Mouse (Mus musculus): ENCODE data around the gene Prdm2. TPM values are rescaled to one million over a fixed set of nuclear protein-coding genes. Genes with fewer than 3 reads are reported as not detected.
A peak's percentile ranks its signal among the peaks of the same experiment; 100 is the strongest.

The Prdm2 gene
- total RNA-seq (2014; rRNA removed) (16.6 and 23.8 TPM in 2 replicates), polyA plus RNA-seq (2015; fragmentation: Nextera tagmentation; extraction: Ambion mirVana) (10.3 and 11.0 TPM in 2 replicates)

DNA sequence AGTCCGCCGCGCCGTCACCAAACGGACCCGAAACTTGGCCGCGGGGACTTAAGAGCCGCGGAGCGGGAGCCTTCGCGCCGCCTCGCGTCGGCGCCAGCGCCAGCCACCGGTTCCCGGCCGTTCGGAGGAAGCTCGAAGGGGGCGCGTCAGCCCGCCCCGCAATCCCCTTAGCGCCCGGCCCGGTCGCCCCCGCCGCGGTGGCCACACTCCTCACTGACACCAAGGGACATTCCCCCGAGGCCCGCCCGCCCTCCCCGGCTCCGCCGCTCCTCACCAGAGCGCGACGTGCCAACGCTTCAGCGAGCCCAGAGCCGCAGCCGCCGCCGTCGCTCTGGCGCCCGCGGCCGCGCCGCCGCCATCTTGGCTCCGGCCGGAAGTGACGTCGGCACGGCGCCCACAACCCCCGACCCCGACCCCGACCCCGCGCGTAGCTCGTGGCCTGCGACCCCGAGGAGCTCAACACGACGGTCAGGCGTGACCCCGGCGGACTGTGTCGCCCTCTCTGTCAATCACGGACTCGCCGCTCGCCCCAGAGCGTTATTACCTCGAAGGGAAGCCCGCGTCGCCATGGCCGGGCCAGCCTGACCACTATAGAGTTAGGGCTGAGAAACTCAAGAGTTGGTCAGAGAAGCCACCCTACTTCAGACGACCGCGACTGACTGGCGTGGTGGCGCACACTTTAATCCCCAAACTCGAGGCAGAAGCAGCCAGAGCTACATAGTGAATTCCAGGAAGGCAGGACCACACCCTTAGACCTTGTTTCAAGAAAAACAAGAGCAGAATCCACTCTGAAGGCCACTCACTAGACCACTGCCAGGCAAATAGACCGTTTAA lies at the start of gene Prdm2:
Gene Prdm2, minus strand, starts transcription at position 655 of the 834 bp plus-strand sequence.
- TF ChIP-seq CTCF (IDR thresholded peaks at IDR 0.05; ENCODE audit: low read depth) = no peak
- ATAC-seq = peak; percentile 86
- Histone ChIP-seq H3K4me1 (ENCODE audit: insufficient read depth, low read length) (peaks cover 6% of the 10 kb centered on the region; the same call in 1 of the 2 replicates), H3K9me3 (ENCODE audit: low read length) (no peaks in the 10 kb centered on the region), H3K4me2 (ENCODE audit: low read depth, low read length) (peak within 1 kb of the TSS; percentile 73), H3K36me3 (ENCODE audit: insufficient read depth, low read length) (no peaks in the 10 kb centered on the region), H3K9ac (replicated peaks; ENCODE audit: low read length) (peak within 1 kb of the TSS; percentile 96), H3K27me3 (ENCODE audit: insufficient read depth, low read length) (no peaks in the 10 kb centered on the region), H3K4me3 (ENCODE audit: low read length) (peak within 1 kb of the TSS; percentile 86), H3K27ac (peak within 1 kb of the TSS; percentile 92)
- peak; percentile 84 for DNase-seq (ENCODE audit: low spot score)
- WGBS = 5% methylated on average over 94 of the region's 96 CpGs

DNA sequence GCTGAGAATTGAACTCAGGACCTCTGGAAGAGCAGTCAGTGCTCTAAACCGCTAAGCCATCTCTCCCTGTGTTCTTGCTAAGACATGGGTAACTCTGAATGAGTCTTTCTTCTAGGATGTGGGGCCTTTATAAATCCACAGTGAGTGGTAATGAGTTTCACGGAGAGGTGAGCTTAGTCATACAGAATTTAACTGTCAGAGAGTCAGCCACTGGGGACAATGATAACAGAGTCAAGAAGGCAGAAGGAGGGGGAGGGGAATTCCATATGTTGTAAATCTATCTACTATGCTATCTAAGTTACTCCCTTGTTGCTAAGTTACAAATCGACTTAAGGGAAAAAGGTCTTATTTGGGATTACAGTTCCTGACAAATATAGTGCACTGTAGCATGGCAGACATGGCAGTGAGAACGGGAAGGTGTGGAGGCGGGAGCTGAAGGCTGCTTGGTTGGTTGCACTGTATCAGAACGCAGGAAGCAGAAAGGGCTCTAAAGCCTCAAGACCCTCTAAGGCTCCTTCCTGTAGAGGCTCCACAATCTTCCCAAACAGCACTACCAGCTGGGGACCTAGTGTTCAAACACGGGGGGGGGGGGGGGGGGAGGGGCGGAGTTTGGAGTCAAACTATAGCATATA lies 47.0 kb upstream of the Prdm2 start:
- ATAC-seq (no peak), DNase-seq (ENCODE audit: low spot score) (peak; percentile 8)
- 0 out of 2 replicates have a peak, but pooled peaks cover 5% of the 10 kb centered on the region for H3K4me1 ChIP-seq (ENCODE audit: insufficient read depth, low read length)
- H3K27me3 ChIP-seq (ENCODE audit: insufficient read depth, low read length) = no peaks in the 10 kb centered on the region
- TF ChIP-seq CTCF (IDR thresholded peaks at IDR 0.05; ENCODE audit: low read depth) = no peak
- no peaks in the 10 kb centered on the region for H3K36me3 ChIP-seq (ENCODE audit: insufficient read depth, low read length)
- no peak overlapping the region for H3K27ac ChIP-seq
- 44% methylated on average over 7 of the region's 8 CpGs for WGBS
- H3K4me3 ChIP-seq (ENCODE audit: low read length) = no peak overlapping the region
- no peaks in the 10 kb centered on the region for H3K9me3 ChIP-seq (ENCODE audit: low read length)
- no peak overlapping the region for H3K4me2 ChIP-seq (ENCODE audit: low read depth, low read length)
- no peak overlapping the region for H3K9ac ChIP-seq (replicated peaks; ENCODE audit: low read length)

DNA sequence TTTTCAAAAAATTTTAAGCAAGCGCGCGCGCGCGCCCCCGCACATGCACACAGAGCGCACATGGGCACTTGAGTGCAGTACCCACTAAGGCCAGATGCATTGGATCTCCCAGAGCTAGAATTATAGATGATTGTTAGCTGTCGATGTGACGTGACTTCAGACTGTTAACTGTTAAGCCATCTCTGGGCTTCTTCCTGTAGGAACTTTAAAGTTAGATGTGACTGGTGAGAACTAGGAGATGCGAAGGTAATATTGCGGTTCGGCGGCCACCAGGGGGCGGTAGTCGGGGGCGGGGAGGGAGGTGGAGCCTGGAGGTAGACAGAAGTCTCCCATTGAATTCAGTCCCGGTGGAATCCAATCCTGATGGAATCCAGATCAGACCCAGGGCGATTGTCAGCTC lies 45.7 kb upstream of the Prdm2 start:
- Histone ChIP-seq H3K36me3 (ENCODE audit: insufficient read depth, low read length) (no peaks in the 10 kb centered on the region), H3K9ac (replicated peaks; ENCODE audit: low read length) (no peak overlapping the region), H3K4me1 (ENCODE audit: insufficient read depth, low read length) (0 out of 2 replicates have a peak, but pooled peaks cover 5% of the 10 kb centered on the region), H3K27me3 (ENCODE audit: insufficient read depth, low read length) (no peaks in the 10 kb centered on the region), H3K4me3 (ENCODE audit: low read length) (no peak overlapping the region; the same call in 1 of the 2 replicates), H3K9me3 (ENCODE audit: low read length) (no peaks in the 10 kb centered on the region), H3K4me2 (ENCODE audit: low read depth, low read length) (peak overlapping the region; percentile 47), H3K27ac (no peak overlapping the region)
- 40% methylated on average over 19 of the region's 19 CpGs for WGBS
- peak; percentile 75 for TF ChIP-seq CTCF (IDR thresholded peaks at IDR 0.05; ENCODE audit: low read depth)
- ATAC-seq (peak; percentile 66; the same call in 1 of the 2 replicates), DNase-seq (ENCODE audit: low spot score) (peak; percentile 55)

DNA sequence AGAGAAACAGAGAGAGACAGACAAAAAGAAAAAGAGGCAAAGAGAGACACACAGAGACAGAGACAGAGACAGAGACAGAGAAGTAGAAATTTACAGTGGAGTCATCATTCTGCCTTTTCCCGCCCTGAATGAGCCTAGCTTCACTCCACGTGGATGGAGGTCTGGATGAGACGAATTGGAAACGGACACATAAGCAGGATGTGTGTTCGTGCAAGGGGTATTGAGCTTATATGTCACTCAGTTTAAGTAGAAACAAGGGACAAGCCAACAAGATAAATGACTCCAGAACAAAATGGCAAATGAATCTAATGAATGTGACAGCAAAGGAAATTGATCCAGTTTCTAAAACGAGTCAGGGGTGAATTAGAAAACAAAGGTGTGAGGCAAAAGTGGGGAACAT lies 45.2 kb upstream of the Prdm2 start:
- 42% methylated on average over 6 of the region's 6 CpGs for WGBS

DNA sequence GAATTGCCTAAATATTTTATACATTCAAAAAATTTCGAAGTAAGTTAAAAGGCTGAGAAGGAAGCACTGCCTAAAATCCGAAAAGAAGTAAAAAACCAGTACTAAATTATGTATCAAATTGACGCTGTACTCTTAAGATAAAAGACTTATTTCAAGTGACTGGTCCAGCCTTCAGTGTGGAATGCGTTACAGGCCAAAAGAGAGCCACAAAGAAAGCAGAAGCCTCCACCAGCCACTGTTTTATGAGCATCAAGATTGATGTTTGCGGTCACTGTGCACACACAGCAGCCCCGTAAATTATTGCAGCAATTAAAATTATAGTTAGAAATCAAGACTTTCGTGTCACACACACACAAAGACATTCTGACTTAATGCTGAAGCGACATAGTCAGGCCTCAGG lies 42.7 kb upstream of the Prdm2 start:
- 82% methylated on average over 8 of the region's 8 CpGs for WGBS
- TF ChIP-seq CTCF (IDR thresholded peaks at IDR 0.05; ENCODE audit: low read depth) = no peak
- Histone ChIP-seq H3K9me3 (ENCODE audit: low read length) (no peaks in the 10 kb centered on the region), H3K27me3 (ENCODE audit: insufficient read depth, low read length) (no peaks in the 10 kb centered on the region), H3K4me1 (ENCODE audit: insufficient read depth, low read length) (0 out of 2 replicates have a peak, but pooled peaks cover 5% of the 10 kb centered on the region), H3K36me3 (ENCODE audit: insufficient read depth, low read length) (no peaks in the 10 kb centered on the region), H3K27ac (no peak overlapping the region), H3K4me3 (ENCODE audit: low read length) (no peak overlapping the region), H3K4me2 (ENCODE audit: low read depth, low read length) (no peak overlapping the region), H3K9ac (replicated peaks; ENCODE audit: low read length) (no peak overlapping the region)
- ATAC-seq (no peak), DNase-seq (ENCODE audit: low spot score) (no peak)

More for the DNA sequence above, 45.2 kb upstream of the Prdm2 start:
- ATAC-seq (no peak), DNase-seq (ENCODE audit: low spot score) (no peak)
- no peak overlapping the region for H3K4me3 ChIP-seq (ENCODE audit: low read length)
- H3K4me2 ChIP-seq (ENCODE audit: low read depth, low read length) = peak overlapping the region; percentile 47; the same call in 1 of the 2 replicates
- H3K9ac ChIP-seq (replicated peaks; ENCODE audit: low read length) = no peak overlapping the region
- H3K27ac ChIP-seq = no peak overlapping the region
- no peaks in the 10 kb centered on the region for H3K9me3 ChIP-seq (ENCODE audit: low read length)
- no peak for TF ChIP-seq CTCF (IDR thresholded peaks at IDR 0.05; ENCODE audit: low read depth)
- no peaks in the 10 kb centered on the region for H3K27me3 ChIP-seq (ENCODE audit: insufficient read depth, low read length)
- no peaks in the 10 kb centered on the region for H3K36me3 ChIP-seq (ENCODE audit: insufficient read depth, low read length)
- 0 out of 2 replicates have a peak, but pooled peaks cover 5% of the 10 kb centered on the region for H3K4me1 ChIP-seq (ENCODE audit: insufficient read depth, low read length)

DNA sequence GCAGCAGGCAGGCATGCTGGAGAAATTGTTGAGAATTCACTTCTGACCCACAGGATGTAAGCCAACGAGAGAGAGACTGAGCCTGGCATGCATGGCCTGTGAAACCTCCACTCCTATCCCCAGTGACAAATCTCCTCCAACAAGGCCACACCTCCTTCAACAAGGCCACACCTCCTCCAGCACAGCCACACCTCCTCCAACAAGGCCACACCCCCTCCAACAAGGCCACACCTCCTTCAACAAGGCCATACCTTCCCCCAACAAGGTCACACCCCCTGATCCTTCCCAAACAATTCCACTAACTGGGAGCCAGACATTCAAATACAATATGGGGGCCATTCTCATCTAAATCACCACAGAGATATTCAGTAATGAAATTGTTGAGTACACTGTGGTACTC lies 40.6 kb upstream of the Prdm2 start:
- no peak overlapping the region for H3K9ac ChIP-seq (replicated peaks; ENCODE audit: low read length)
- H3K4me2 ChIP-seq (ENCODE audit: low read depth, low read length) = no peak overlapping the region
- H3K9me3 ChIP-seq (ENCODE audit: low read length) = no peaks in the 10 kb centered on the region
- TF ChIP-seq CTCF (IDR thresholded peaks at IDR 0.05; ENCODE audit: low read depth) = no peak
- H3K36me3 ChIP-seq (ENCODE audit: insufficient read depth, low read length) = no peaks in the 10 kb centered on the region
- no peaks in the 10 kb centered on the region for H3K27me3 ChIP-seq (ENCODE audit: insufficient read depth, low read length)
- no peak overlapping the region for H3K4me3 ChIP-seq (ENCODE audit: low read length)
- no peak overlapping the region for H3K27ac ChIP-seq
- H3K4me1 ChIP-seq (ENCODE audit: insufficient read depth, low read length) = 0 out of 2 replicates have a peak, but pooled peaks cover 3% of the 10 kb centered on the region
- WGBS = 82% methylated on average over 1 of the region's 1 CpGs
- DNase-seq (ENCODE audit: low spot score) (no peak), ATAC-seq (no peak)

Data from hindbrain, postnatal 0 days (tissue).